Mouse (Mus musculus) myocyte (in vitro differentiated cells): ENCODE results near the gene Cacng5. TPM values are rescaled to one million over a fixed set of nuclear protein-coding genes. Genes with fewer than 3 reads are reported as not detected.

Experiments used
- H3K27me3 ChIP-seq: one replicate; pipeline ENCODE4 v1.6.1; 2011; ENCODE audit not compliant: control insufficient read depth, insufficient read depth, insufficient read length
- H3K36me3 ChIP-seq: one replicate; pipeline ENCODE4 v1.6.1; 2011; ENCODE audit not compliant: control insufficient read depth, insufficient read depth
- H3K4me2 ChIP-seq: one replicate; pipeline ENCODE4 v1.6.1; 2011; ENCODE audit warnings: low read depth, control low read depth
- H3K4me3 ChIP-seq: one replicate; pipeline ENCODE4 v1.5.1; 2011; ENCODE audit warnings: mild to moderate bottlenecking, control low read depth, moderate library complexity
- H3K79me2 ChIP-seq: one replicate; pipeline ENCODE4 v1.6.1; 2011; ENCODE audit not compliant: control insufficient read depth, insufficient read depth
- H3ac ChIP-seq: one replicate; pipeline ENCODE4 v1.6.1; 2011; ENCODE audit not compliant: control insufficient read depth, insufficient read length
- CEBPB ChIP-seq: IDR thresholded peaks from 2 replicates; pipeline ENCODE4 v1.6.1; 2011; ENCODE audit warnings: mild to moderate bottlenecking, moderate library complexity; ENCODE audit not compliant: poor library complexity, insufficient read depth, severe bottlenecking
- E2F4 ChIP-seq: IDR thresholded peaks from one replicate; pipeline ENCODE4 v1.6.1; 2011; ENCODE audit warnings: mild to moderate bottlenecking, control low read depth, moderate library complexity; ENCODE audit not compliant: insufficient read depth
- MAX ChIP-seq: IDR thresholded peaks from one replicate; pipeline ENCODE4 v1.6.1; 2011; ENCODE audit warnings: low read depth, mild to moderate bottlenecking, control low read depth
- MYOD1 ChIP-seq, 3 experiments: IDR thresholded peaks; one replicate each; pipeline ENCODE4 v1.6.1; 2011; ENCODE audit warnings: control low read depth in 2 of 3, low read depth in 2 of 3, mild to moderate bottlenecking in 2 of 3, moderate library complexity in 1 of 3; ENCODE audit not compliant: insufficient read length in 2 of 3, control insufficient read depth in 1 of 3
- MYOG ChIP-seq, 3 experiments: IDR thresholded peaks; one replicate each; pipeline ENCODE4 v1.6.1; 2011; ENCODE audit warnings: control low read depth in 2 of 3, low read depth in 2 of 3, mild to moderate bottlenecking in 2 of 3; ENCODE audit not compliant: insufficient read length in 2 of 3, control insufficient read depth in 1 of 3, insufficient read depth in 1 of 3
- POLR2A ChIP-seq: IDR thresholded peaks from one replicate; pipeline ENCODE4 v1.6.1; 2011; ENCODE audit warnings: low read depth, mild to moderate bottlenecking, control low read depth, moderate library complexity; ENCODE audit not compliant: insufficient read length
- POLR2AphosphoS2 ChIP-seq: IDR thresholded peaks from one replicate; pipeline ENCODE4 v1.6.1; 2011; ENCODE audit warnings: low read depth, control low read depth; ENCODE audit not compliant: insufficient read length
- REST ChIP-seq: IDR thresholded peaks from one replicate; pipeline ENCODE4 v1.6.1; 2011; ENCODE audit warnings: mild to moderate bottlenecking, control low read depth, moderate library complexity; ENCODE audit not compliant: insufficient read depth, insufficient read length
- SRF ChIP-seq: IDR thresholded peaks from one replicate; pipeline ENCODE4 v1.6.1; 2011; ENCODE audit warnings: low read depth; ENCODE audit not compliant: control insufficient read depth, insufficient read length
- TCF12 ChIP-seq: IDR thresholded peaks from one replicate; pipeline ENCODE4 v1.6.1; 2011; ENCODE audit warnings: mild to moderate bottlenecking, control low read depth; ENCODE audit not compliant: poor library complexity, insufficient read depth, severe bottlenecking
- TCF3 ChIP-seq: IDR thresholded peaks from one replicate; pipeline ENCODE4 v1.6.1; 2011; ENCODE audit warnings: low read depth, control low read depth; ENCODE audit not compliant: insufficient read length
- USF1 ChIP-seq: IDR thresholded peaks from one replicate; pipeline ENCODE4 v1.6.1; 2011; ENCODE audit warnings: low read depth, mild to moderate bottlenecking, control low read depth, moderate library complexity
- polyA plus RNA-seq: library from polyadenylated mRNA; unstranded; fragments of >200 nt; fragmentation: generic; extraction: Trizol; gene quantifications from one replicate; pipeline ENCODE4 v1.2.1, GENCODE M21; 2012; ENCODE audit warnings: missing spikeins

Gene Cacng5
- polyA plus RNA-seq, 1 experiment: not detected

GRCm38 (mm10) chr11:107853088-107853487 is 61.8 kb downstream of the Cacng5 start:
- Histone ChIP-seq H3K4me3 (no peak overlapping the region), H3K36me3 (no peaks in the 10 kb centered on the region), H3ac (no peak overlapping the region), H3K4me2 (no peak overlapping the region), H3K27me3 (peaks cover 4% of the 10 kb centered on the region), H3K79me2 (no peaks in the 10 kb centered on the region)
- TF ChIP-seq SRF (no peak), REST (no peak), E2F4 (no peak), CEBPB (no peak), MYOG (IDR thresholded peaks at IDR 0.05; ENCODE audit: control insufficient read depth in 1 of 3, insufficient read depth in 1 of 3, insufficient read length in 2 of 3, low read depth in 2 of 3) (no peak), MYOD1 (IDR thresholded peaks at IDR 0.05; ENCODE audit: control insufficient read depth in 1 of 3, insufficient read length in 2 of 3, low read depth in 2 of 3) (no peak), TCF12 (no peak), TCF3 (no peak), POLR2A (no peak), POLR2AphosphoS2 (no peak), USF1 (no peak), MAX (no peak)

DNA sequence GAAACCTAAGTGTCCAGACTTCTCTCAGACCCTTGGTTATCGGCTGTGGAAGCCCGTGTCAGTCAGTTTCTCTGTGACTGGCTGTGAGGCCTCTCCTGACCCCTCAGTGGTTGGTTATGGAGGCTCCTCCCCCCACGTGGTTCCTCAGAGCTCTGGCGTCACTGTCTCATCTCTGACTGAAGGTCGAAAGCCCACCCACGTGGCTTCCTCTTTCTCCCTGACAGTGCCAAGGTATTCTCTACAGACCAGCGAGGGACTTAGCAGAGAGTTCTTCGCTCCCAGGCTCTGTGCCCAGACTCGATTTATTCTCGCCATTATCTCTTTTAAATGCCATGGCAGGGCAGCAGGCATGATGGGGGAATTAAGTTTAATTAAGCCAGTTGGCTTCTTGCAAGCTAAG is 65.2 kb downstream of the Cacng5 start:
- Histone ChIP-seq H3K36me3 (no peaks in the 10 kb centered on the region), H3ac (no peak overlapping the region), H3K4me2 (no peak overlapping the region), H3K79me2 (no peaks in the 10 kb centered on the region), H3K27me3 (peaks cover 7% of the 10 kb centered on the region), H3K4me3 (no peak overlapping the region)
- TF ChIP-seq TCF3 (no peak), MYOD1 (IDR thresholded peaks at IDR 0.05; ENCODE audit: control insufficient read depth in 1 of 3, insufficient read length in 2 of 3, low read depth in 2 of 3) (no peak), MAX (no peak), CEBPB (no peak), TCF12 (no peak), USF1 (no peak), MYOG (IDR thresholded peaks at IDR 0.05; ENCODE audit: control insufficient read depth in 1 of 3, insufficient read depth in 1 of 3, insufficient read length in 2 of 3, low read depth in 2 of 3) (no peak), REST (no peak), POLR2AphosphoS2 (no peak), POLR2A (no peak), E2F4 (no peak), SRF (no peak)

DNA sequence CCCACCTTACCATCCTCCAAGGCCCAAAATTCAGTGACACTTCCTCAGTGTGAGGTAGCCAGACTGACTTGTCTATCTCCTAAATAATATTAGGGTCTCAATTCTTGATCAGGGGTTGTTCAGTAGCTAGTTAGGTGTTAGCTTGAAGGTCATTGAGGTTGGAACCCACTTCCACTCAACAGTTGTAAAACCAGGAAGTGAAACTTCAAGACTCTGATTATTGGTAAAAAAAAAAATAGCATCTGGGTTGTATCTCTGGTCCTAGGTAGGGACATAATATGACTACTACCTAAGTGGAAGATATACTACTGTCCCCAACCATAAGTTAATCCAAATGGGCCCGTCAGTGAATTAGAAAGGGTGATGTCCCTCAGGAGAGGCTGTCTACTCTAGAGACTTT is 70.7 kb downstream of the Cacng5 start:
- no peaks in the 10 kb centered on the region for H3K36me3 ChIP-seq
- H3K79me2 ChIP-seq: no peaks in the 10 kb centered on the region
- TF ChIP-seq E2F4: no peak
- TF ChIP-seq TCF3: no peak
- TF ChIP-seq TCF12: no peak
- no peak for TF ChIP-seq SRF
- TF ChIP-seq POLR2AphosphoS2: no peak
- no peak for TF ChIP-seq USF1
- TF ChIP-seq MAX: no peak
- no peak for TF ChIP-seq MYOD1 (IDR thresholded peaks at IDR 0.05; ENCODE audit: control insufficient read depth in 1 of 3, insufficient read length in 2 of 3, low read depth in 2 of 3)
- TF ChIP-seq REST: no peak
- TF ChIP-seq CEBPB: no peak
- no peak for TF ChIP-seq POLR2A
- no peak for TF ChIP-seq MYOG (IDR thresholded peaks at IDR 0.05; ENCODE audit: control insufficient read depth in 1 of 3, insufficient read depth in 1 of 3, insufficient read length in 2 of 3, low read depth in 2 of 3)
- H3ac ChIP-seq: no peak overlapping the region
- H3K4me2 ChIP-seq: no peak overlapping the region
- H3K4me3 ChIP-seq: no peak overlapping the region
- H3K27me3 ChIP-seq: peaks cover 7% of the 10 kb centered on the region

GRCm38 (mm10) chr11:107833351-107834040 is 81.4 kb downstream of the Cacng5 start:
- no peak overlapping the region for H3K4me3 ChIP-seq
- TF ChIP-seq SRF (no peak), POLR2AphosphoS2 (no peak), MYOD1 (IDR thresholded peaks at IDR 0.05; ENCODE audit: control insufficient read depth in 1 of 3, insufficient read length in 2 of 3, low read depth in 2 of 3) (no peak), E2F4 (no peak), MAX (no peak), POLR2A (no peak), TCF12 (no peak), TCF3 (no peak), REST (no peak), MYOG (IDR thresholded peaks at IDR 0.05; ENCODE audit: control insufficient read depth in 1 of 3, insufficient read depth in 1 of 3, insufficient read length in 2 of 3, low read depth in 2 of 3) (no peak), CEBPB (no peak), USF1 (no peak)
- no peaks in the 10 kb centered on the region for H3K36me3 ChIP-seq

More at GRCm38 (mm10) chr11:107833351-107834040, 81.4 kb downstream of the Cacng5 start:
- Histone ChIP-seq H3ac (no peak overlapping the region), H3K4me2 (no peak overlapping the region), H3K27me3 (peaks cover 3% of the 10 kb centered on the region), H3K79me2 (no peaks in the 10 kb centered on the region)

Other genes with a start within 250 kb of the Cacng5 start
- gene Cacng1, start 198.5 kb downstream of the Cacng5 start, polyA plus RNA-seq: 603 TPM
- 0.14 TPM for gene Cacng4, start 120.5 kb downstream of the Cacng5 start, polyA plus RNA-seq